Mouse (Mus musculus): ENCODE results near the gene Mfsd4a. TPM values are rescaled to one million over a fixed set of nuclear protein-coding genes. Genes with fewer than 3 reads are reported as not detected.

Gene Mfsd4a
- total RNA-seq, 2 experiments from 2014 or later = 0.51 TPM; not detected in 1

- ATAC-seq (ENCODE audit: poor library complexity, severe bottlenecking) = no peak
Observed at GRCm38 (mm10) chr1:132022107-132022506, 45.8 kb downstream of the Mfsd4a start.

DNA sequence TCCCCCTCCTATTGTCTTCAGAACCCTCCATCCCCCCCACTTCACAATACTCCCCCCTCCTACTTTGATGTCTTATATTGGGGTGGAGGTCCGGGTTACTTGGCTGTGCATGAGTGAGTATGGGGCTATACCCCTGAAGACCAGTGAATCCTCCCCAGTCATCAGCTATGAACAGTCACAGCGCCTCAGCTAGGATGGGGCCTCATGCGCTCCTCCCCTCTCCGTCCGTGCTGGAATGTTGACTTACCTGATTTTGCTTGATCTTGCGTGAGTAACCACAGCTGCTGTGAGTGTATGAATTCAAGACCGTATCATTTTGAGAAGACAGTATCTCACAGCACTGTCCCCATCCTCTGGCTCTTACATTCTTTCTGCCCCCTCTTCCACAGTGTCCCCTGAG, 48.0 kb downstream of the Mfsd4a start:
- ATAC-seq (ENCODE audit: poor library complexity, severe bottlenecking) = no peak

DNA sequence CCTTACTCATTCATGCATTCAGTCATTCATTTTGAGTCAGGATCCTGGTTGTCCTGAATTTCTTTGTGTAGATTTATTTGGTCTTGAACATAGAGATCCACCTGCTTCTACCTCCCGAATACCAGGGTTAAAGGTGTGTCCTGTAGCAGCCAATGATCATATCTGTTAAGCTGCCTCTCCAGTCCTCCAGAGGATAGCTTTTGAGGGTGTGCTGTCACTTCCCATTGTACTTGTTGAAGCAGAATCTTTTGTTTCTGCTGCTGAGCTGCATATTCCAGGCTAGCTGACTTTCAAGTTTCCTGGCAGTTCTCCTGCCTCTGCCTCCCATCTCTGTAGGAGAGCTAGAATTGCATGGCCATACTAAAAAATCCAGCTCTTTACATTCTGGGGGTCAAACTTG, 51.2 kb downstream of the Mfsd4a start:
- ATAC-seq (ENCODE audit: poor library complexity, severe bottlenecking) = no peak

GRCm38 (mm10) chr1:132014800-132015199, 53.1 kb downstream of the Mfsd4a start:
- ATAC-seq (ENCODE audit: poor library complexity, severe bottlenecking) = peak; percentile 47; the same call in 1 of the 2 replicates

DNA sequence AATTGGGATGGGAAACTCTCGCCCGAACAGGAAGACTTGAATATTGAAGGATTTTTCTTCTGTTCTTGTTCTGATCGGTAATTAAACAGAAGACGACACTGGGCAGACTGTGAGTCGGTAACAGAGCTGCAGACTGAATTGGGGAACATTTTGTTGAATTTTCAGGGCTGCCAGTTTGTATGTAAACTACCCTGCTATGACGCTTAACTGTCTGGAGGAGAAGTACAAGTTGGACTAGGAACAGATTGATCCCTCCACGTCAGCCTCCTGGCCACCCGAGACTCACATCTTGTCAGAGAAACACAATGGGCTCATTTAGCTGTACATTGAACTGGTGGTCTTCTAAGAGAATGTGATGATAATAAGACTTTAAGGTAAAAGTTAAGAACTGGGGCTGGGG, 55.0 kb downstream of the Mfsd4a start:
- no peak for ATAC-seq (ENCODE audit: poor library complexity, severe bottlenecking)

DNA sequence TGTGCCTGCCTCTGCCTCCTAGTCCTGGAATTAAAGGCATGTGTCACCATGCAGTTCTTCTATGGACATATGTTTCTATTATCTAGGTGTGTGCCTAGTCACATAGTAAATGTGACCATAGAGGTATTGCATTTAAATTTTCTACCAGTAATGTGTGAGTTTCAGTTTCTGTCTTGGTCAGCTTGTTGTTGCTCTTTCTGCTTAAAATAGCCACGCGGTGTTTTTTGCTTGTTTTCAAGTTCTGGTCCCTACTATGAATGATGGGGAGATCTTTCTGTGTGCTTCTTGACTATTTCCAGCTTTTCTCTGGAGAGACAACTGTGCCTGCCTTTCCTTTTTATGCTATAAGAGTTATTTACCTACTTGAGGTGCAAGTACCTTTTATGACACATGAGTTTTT, 56.1 kb downstream of the Mfsd4a start:
- ATAC-seq (ENCODE audit: poor library complexity, severe bottlenecking) = no peak

DNA sequence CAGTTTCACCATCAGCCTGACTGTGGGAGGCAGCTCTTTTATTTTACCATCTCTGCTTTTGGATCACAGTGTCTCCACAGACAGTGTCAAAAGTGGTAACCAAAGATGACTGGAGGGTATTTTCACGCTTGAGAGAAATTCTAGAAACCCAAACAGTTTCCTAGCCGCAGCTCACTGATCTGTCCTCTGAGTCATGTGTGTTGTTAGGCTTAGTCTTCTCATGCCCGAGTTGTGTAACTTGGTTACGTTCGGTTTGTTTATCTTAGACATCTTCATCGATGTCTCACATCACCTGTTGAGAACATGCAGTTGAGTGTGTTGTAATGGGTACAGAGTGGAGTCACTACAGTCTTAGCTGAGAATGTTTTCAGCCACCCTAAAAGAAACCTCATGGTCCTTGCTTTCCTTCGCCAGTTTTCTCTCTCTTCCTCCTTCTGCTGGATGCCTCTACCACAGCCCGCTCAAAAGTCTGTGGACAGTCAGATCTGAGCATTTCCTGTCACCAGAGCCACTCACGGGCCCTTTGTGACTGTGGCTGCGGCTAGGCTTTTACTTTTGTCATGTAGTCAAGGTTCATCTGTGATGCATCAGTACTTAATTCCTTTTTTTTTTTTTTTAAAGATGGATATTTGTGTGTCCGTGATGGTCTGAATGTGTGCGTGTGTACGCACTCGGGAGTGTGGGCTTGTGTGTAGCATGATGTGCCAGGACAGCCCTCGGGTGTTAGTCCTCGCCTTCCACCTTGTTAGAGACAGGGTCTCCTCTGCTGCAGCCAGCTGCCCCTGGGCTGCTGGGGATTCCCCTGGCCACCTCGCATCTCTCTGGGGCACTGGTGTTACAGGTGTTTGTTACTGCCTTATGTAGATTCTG, 57.0 kb downstream of the Mfsd4a start:
- peak; percentile 17 for ATAC-seq (ENCODE audit: poor library complexity, severe bottlenecking)

DNA sequence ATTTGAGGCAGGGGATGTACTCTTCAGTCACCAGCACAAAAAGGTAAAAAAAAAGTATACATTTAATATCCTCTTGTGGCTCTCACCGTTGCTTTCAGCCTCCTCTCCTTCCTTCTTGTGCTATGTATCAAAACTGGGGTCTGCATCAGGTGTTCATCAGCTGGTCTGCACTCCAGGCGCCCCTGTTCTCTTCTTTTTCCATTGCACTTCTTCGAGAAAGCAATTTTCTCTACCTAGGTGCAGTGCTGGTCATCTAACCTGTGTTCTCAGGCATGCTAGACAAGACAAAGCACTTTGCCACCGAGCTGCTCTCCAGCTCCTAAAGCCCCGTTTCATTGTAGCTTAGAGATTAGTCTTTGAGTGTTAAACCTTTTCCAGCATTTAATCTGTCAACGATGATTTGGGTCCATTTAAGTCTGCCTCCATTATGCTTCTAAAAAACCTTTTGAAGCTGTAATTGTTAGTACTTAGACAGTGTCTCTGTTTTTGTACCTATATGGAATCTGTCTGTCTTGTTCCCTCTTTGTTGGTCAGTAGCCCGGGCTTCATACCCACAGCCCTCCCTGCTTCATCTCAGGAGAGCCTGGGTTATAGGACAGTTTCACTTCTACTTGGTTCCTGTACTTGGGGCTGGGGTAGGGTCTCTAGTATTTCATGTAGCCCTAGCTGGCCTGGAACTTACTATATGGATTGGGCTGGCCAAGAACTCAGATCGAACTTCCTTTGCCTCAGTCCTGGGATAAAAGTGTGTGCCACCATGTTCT, 58.8 kb downstream of the Mfsd4a start:
- no peak for ATAC-seq (ENCODE audit: poor library complexity, severe bottlenecking)

- ATAC-seq (ENCODE audit: poor library complexity, severe bottlenecking) = peak; percentile 66
Observed at GRCm38 (mm10) chr1:132007828-132008827, 59.7 kb downstream of the Mfsd4a start.

DNA sequence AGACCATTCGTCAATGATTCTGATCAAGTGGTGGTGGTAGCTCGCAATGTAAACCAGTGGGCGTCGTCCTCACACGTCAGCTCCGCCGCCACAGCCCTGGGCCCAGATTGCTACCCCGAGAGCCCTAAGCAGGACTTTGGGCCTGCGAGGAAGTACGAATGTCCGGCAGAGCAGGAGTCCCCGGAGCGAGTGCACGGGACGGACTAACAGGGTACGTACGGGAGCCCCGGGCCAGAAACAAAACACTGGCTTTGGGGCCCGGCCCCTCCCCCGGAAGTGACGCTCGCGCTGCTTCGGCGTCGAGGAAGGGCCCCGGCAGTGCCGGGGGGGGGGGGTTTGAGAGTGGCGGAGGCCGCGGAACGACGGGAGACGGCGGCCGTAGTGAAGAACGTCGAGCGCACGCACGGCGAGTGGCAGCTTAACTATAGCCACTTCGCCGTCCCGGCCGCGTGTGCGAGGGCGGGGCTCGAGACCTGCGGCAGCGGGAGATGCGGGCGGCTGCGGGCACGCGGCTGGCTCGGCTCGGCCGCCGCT, 60.5 kb downstream of the Mfsd4a start, which contains the start of gene Elk4:
Elk4 (plus strand) TSS at position 326 of the 534 bp plus-strand sequence.
- ATAC-seq (ENCODE audit: poor library complexity, severe bottlenecking) = peak; percentile 70

DNA sequence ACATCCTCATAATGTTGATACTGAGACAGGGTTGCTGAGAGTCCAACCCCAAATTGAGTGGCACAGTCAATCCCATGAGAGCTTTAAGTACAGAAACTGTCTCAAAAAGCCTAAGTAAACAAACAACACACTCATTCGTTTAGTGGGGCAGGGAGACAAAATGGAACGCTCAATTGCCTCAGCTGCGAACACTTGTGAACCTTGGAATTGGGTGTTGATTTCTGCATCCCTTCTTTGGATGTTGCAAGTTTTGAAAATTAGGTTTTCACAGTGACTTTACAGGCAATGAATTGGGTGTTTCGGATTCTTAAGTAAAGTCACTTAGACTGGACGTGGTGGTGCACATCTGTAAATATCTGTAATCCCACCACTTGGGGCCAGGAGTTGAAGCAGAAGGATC, 61.1 kb downstream of the Mfsd4a start:
- no peak for ATAC-seq (ENCODE audit: poor library complexity, severe bottlenecking)

DNA sequence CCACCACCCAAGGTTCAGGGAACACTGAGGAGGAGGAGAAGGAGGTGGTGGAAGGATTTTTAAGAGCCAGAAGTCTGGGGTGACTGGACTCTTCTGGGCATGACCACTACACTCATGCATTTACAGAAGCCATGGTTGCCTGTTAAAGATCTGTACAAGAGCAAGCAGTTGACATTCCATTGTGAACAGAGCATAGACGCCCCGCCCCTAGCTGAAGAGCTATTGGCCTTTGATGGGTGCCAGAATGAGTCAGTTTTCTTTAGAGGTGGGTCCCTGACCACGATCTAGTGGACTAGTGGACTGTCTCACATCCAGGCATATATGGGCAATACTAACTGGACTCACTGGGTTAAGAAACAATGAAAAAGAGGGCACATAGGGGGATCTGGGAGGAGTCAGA, 61.8 kb downstream of the Mfsd4a start:
- ATAC-seq (ENCODE audit: poor library complexity, severe bottlenecking) = no peak

- no peak for ATAC-seq (ENCODE audit: poor library complexity, severe bottlenecking)
Observed at GRCm38 (mm10) chr1:132005466-132005865, 62.4 kb downstream of the Mfsd4a start.

- no peak for ATAC-seq (ENCODE audit: poor library complexity, severe bottlenecking)
Observed at GRCm38 (mm10) chr1:132004574-132005180, 63.2 kb downstream of the Mfsd4a start.

DNA sequence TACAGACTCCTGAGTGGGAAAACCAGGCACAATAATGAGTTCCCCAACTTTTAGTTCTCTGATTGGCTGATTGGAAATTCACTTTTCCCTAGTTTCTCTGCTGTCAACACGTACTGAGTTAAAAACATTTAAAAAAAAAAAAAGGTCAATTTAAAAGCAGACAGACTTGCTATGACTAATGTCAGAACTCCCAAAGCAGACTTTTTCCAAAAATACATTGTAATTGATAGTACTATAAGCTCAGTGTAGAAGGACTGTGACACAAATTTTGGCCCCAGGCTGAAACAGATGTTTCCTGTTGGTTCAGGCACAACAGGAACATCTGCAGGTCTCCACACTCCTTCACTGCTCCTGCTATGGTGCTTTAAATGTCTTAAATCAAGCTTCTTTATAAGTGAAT, 64.0 kb downstream of the Mfsd4a start:
- no peak for ATAC-seq (ENCODE audit: poor library complexity, severe bottlenecking)

DNA sequence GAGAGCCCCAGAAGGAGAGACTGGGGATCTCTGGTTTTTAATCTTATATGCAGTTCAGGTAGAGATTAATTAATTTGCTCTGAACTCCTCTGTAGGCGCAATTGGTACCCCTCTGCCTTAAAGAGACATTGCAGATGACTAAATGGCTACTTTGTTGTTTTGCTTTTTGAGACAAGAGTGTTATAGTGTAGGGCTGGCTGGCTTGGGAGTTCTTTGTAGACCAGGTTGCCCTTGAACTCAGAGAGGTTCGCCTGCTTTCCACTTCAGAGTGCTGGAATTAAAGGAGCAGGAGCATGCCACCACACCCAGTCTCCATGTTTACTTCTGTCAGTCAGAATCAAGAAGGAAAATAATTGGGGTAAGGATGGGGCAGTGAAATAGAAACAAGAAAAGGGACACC, 64.8 kb downstream of the Mfsd4a start:
- no peak for ATAC-seq (ENCODE audit: poor library complexity, severe bottlenecking)

- no peak for ATAC-seq (ENCODE audit: poor library complexity, severe bottlenecking)
Observed at GRCm38 (mm10) chr1:132001880-132002330, 66.0 kb downstream of the Mfsd4a start.

GRCm38 (mm10) chr1:132000506-132000905, 67.4 kb downstream of the Mfsd4a start:
- no peak for ATAC-seq (ENCODE audit: poor library complexity, severe bottlenecking)

DNA sequence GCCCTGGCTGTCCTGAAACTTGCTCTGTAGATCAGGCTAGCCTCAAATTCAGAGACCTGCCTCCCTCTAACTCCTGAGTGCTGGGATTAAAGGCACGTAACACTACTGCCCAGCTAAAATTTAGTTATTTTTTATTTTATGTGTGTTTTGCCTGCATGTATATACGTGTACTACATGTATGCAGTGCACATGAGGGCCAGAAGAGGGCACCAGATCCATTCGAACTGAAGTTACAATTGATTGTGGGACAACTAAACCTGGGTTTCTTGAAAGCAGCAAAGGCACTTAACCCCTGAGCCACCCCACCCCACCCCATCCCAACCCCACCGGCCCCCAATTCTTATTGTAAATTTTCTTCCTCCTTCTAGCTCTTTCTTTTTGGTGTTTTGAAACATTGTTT, 72.8 kb downstream of the Mfsd4a start:
- peak; percentile 79 for ATAC-seq (ENCODE audit: poor library complexity, severe bottlenecking)

All from megakaryocyte, adult 5-6 weeks (primary cell).